Mouse (Mus musculus): Measurements from ENCODE around the gene Nostrin.

The Nostrin gene

GRCm38 (mm10) chr2:69189222-69189621 lies 53.6 kb downstream of the Nostrin start:
- DNase-seq (ENCODE audit: low read depth in 2 of 2, low spot score in 2 of 2) = no peak

- DNase-seq (ENCODE audit: low read depth in 2 of 2, low spot score in 2 of 2) = no peak
These were observed 55.5 kb downstream of the Nostrin start for GRCm38 (mm10) chr2:69191059-69191458.

- no peak for DNase-seq (ENCODE audit: low read depth in 2 of 2, low spot score in 2 of 2)
These were observed 58.0 kb downstream of the Nostrin start for GRCm38 (mm10) chr2:69193555-69193954.

GRCm38 (mm10) chr2:69205185-69205584 lies 69.6 kb downstream of the Nostrin start:
- no peak for DNase-seq (ENCODE audit: low read depth in 2 of 2, low spot score in 2 of 2)

- peak; percentile 84 to 88 for DNase-seq (ENCODE audit: low read depth in 2 of 2, low spot score in 2 of 2)
These were observed 70.3 kb downstream of the Nostrin start, which contains the start of gene Spc25 for GRCm38 (mm10) chr2:69205791-69206351. TSS of gene Spc25 (minus strand) at chr2:69206194.

GRCm38 (mm10) chr2:69206523-69206922 lies 70.9 kb downstream of the Nostrin start:
- DNase-seq (ENCODE audit: low read depth in 2 of 2, low spot score in 2 of 2) = no peak

- no peak for DNase-seq (ENCODE audit: low read depth in 2 of 2, low spot score in 2 of 2)
These were observed 74.1 kb downstream of the Nostrin start for GRCm38 (mm10) chr2:69209684-69210083.

GRCm38 (mm10) chr2:69210773-69211172 lies 75.2 kb downstream of the Nostrin start, which contains the start of gene G6pc2:
TSS of gene G6pc2 (plus strand) at chr2:69211073.
- DNase-seq (ENCODE audit: low read depth in 2 of 2, low spot score in 2 of 2) = no peak

- DNase-seq (ENCODE audit: low read depth in 2 of 2, low spot score in 2 of 2) = no peak
These were observed 77.1 kb downstream of the Nostrin start for GRCm38 (mm10) chr2:69212652-69213051.

GRCm38 (mm10) chr2:69215242-69215641 lies 79.6 kb downstream of the Nostrin start:
- DNase-seq (ENCODE audit: low read depth in 2 of 2, low spot score in 2 of 2) = no peak

GRCm38 (mm10) chr2:69221868-69222416 lies 86.3 kb downstream of the Nostrin start:
- DNase-seq (ENCODE audit: low read depth in 2 of 2, low spot score in 2 of 2) = no peak

GRCm38 (mm10) chr2:69222815-69223214 lies 87.2 kb downstream of the Nostrin start:
- no peak for DNase-seq (ENCODE audit: low read depth in 2 of 2, low spot score in 2 of 2)

- no peak for DNase-seq (ENCODE audit: low read depth in 2 of 2, low spot score in 2 of 2)
These were observed 89.1 kb downstream of the Nostrin start for GRCm38 (mm10) chr2:69224724-69225123.

- DNase-seq (ENCODE audit: low read depth in 2 of 2, low spot score in 2 of 2) = no peak
These were observed 91.3 kb downstream of the Nostrin start for GRCm38 (mm10) chr2:69226876-69227275.

- DNase-seq (ENCODE audit: low read depth in 2 of 2, low spot score in 2 of 2) = no peak
These were observed 93.0 kb downstream of the Nostrin start for GRCm38 (mm10) chr2:69228635-69229034.

GRCm38 (mm10) chr2:69230137-69230536 lies 94.5 kb downstream of the Nostrin start:
- DNase-seq (ENCODE audit: low read depth in 2 of 2, low spot score in 2 of 2) = no peak

GRCm38 (mm10) chr2:69232101-69232500 lies 96.5 kb downstream of the Nostrin start:
- no peak for DNase-seq (ENCODE audit: low read depth in 2 of 2, low spot score in 2 of 2)

- DNase-seq (ENCODE audit: low read depth in 2 of 2, low spot score in 2 of 2) = no peak
These were observed 99.5 kb downstream of the Nostrin start for GRCm38 (mm10) chr2:69234976-69235678.

Data from CD8-positive naive resting alpha-beta T cell, adult 2 months (primary cell).